Mouse (Mus musculus) heart, embryonic 14.5 days (tissue): ENCODE data around the gene Kxd1. TPM values are rescaled to one million over a fixed set of nuclear protein-coding genes. Genes with fewer than 3 reads are reported as not detected.
"Not testable (repeated sequence)": the region's sequence is repeated elsewhere in the genome, so short reads cannot be mapped to it uniquely, and the experiment has no call there.

Source experiments
- ATAC-seq: fragments of 200-750 bp; cut with Nextera tagmentation; 2 replicates; pipeline ENCODE4 v1.8.0; 2017; ENCODE audit warnings: low read depth, moderate TSS enrichment; ENCODE audit not compliant: insufficient number of reproducible peaks, insufficient read depth, low FRiP score
- H3K27ac ChIP-seq, 2 experiments: fragments of 200-500 bp in 1 of 2; fragments of 300-500 bp in 1 of 2; sonication (generic) in 1 of 2; replicated peaks in 1 of 2; 2 replicates each; pipeline ENCODE4 v1.5.1; 2012 to 2014; ENCODE audit warnings: low read depth in 2 of 2, low read length in 2 of 2, control low read depth in 1 of 2, mild to moderate bottlenecking in 1 of 2, mixed read lengths in 1 of 2; ENCODE audit not compliant: control insufficient read depth in 1 of 2, insufficient read depth in 1 of 2
- H3K27me3 ChIP-seq: fragments of 300-500 bp; sonication (generic); 2 replicates; pipeline ENCODE4 v1.6.1; 2014; ENCODE audit warnings: mild to moderate bottlenecking, low read length, control low read depth; ENCODE audit not compliant: control insufficient read depth, insufficient read depth
- H3K36me3 ChIP-seq: fragments of 300-500 bp; sonication (generic); 2 replicates; pipeline ENCODE4 v1.6.1; 2014; ENCODE audit warnings: mild to moderate bottlenecking, control low read depth, low read length, mixed read lengths; ENCODE audit not compliant: control insufficient read depth, insufficient read depth
- H3K4me1 ChIP-seq, 2 experiments: fragments of 200-500 bp in 1 of 2; fragments of 300-500 bp in 1 of 2; sonication (generic) in 1 of 2; 2 replicates each; pipeline ENCODE4 v1.6.1; 2012 to 2014; ENCODE audit warnings: low read length in 2 of 2, control low read depth in 1 of 2, mixed read lengths in 1 of 2; ENCODE audit not compliant: control insufficient read depth in 2 of 2, insufficient read depth in 2 of 2
- H3K4me2 ChIP-seq: fragments of 300-500 bp; sonication (generic); 2 replicates; pipeline ENCODE4 v1.6.1; 2014; ENCODE audit warnings: mild to moderate bottlenecking, low read length
- H3K4me3 ChIP-seq, 2 experiments: fragments of 200-500 bp in 1 of 2; fragments of 300-500 bp in 1 of 2; sonication (generic) in 1 of 2; 2 replicates each; pipeline ENCODE4 v1.5.1; 2012 to 2014; ENCODE audit warnings: low read length in 2 of 2, mild to moderate bottlenecking in 2 of 2, control low read depth in 1 of 2, low read depth in 1 of 2, moderate library complexity in 1 of 2; ENCODE audit not compliant: control insufficient read depth in 1 of 2, insufficient read depth in 1 of 2
- H3K9ac ChIP-seq: fragments of 300-500 bp; sonication (generic); 2 replicates; pipeline ENCODE4 v1.6.1; 2014; ENCODE audit warnings: mild to moderate bottlenecking, low read length
- H3K9me3 ChIP-seq: fragments of 300-500 bp; sonication (generic); 2 replicates; pipeline ENCODE4 v1.6.1; 2016; ENCODE audit warnings: low read length, control low read depth; ENCODE audit not compliant: control insufficient read depth
- WGBS: fragments of 180-500 bp; shearing (Covaris S2); extraction: QIAGEN DNeasy Blood & Tissue Kit; methylation state at CpG from one replicate; pipeline ENCODE4 v1.1.7; 2014; 5-methylcytosine and 5-hydroxymethylcytosine counted together
- polyA plus RNA-seq: library from polyadenylated mRNA; unstranded; fragments of >200 nt; fragmentation: Nextera tagmentation; extraction: Ambion mirVana; gene quantifications from 2 replicates; pipeline ENCODE4 v1.2.1, GENCODE M21; 2014

Gene Kxd1
- polyA plus RNA-seq, 1 experiment from 2014 or later: 85.7 TPM

DNA sequence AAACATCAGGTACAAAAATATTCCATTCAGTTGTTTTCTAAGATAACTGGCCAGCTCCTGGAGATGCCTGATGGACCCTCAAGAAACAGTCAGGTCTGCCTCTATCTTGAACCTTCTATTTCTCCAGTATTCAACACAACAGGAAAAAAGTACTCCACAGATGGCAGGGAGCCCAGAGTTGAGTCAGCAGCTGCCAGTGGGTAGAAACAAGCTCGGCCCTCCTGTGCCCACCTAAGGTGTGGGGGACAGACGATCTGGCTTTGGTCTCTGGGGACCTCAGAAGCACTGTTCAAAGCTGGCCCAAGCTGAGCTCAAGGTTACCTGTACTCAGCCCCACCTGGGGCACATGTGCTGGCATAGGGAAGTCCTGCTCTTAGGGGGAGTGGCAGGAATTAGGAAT is 14.3 kb downstream of the Kxd1 start:
- H3K4me1 ChIP-seq: peaks cover 7 to 27% of the 10 kb centered on the region in 2 experiments
- ATAC-seq: no peak
- no peak overlapping the region for H3K4me3 ChIP-seq
- H3K36me3 ChIP-seq: peaks cover 63% of the 10 kb centered on the region
- H3K27me3 ChIP-seq: no peaks in the 10 kb centered on the region
- H3K4me2 ChIP-seq: no peak overlapping the region
- no peaks in the 10 kb centered on the region for H3K9me3 ChIP-seq
- WGBS: 40% methylated on average over 2 of the region's 2 CpGs
- H3K9ac ChIP-seq: peak overlapping the region; percentile 16; the same call in 1 of the 2 replicates
- 0 out of 4 replicates have a peak overlapping the region, but pooled peaks of 1 of the 2 experiments have one; percentile 19 for H3K27ac ChIP-seq

DNA sequence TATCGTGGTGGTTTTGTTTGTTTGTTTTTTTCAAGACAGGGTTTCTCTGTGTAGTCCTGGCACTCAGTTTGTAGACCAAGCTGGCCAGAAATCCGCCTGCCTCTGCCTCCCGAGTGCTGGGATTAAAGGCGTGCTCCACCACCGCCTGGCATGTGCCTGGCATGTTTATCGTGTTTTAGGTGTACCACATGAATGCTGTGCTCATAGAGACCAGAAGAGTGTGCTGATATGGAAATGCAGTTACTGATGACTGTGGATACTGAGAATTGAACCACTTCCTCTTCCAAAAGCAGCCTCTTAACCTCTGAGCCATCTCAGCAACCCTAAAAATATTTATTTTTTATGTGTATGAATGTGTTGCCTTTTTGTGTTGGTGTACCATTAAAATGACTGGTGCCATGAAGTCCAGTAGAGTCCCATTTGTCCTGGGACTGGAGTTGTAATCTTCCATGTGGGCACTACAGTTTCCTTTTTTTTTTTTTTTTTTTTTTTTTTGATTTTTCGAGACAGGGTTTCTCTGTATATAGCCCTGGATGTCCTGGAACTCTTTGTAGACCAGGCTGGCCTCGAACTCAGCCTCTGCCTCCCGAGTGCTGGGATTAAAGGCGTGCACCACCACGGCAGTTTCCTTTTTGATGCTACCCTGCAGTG is 15.4 kb downstream of the Kxd1 start:
- H3K4me2 ChIP-seq: no peak overlapping the region
- no peak for ATAC-seq
- H3K27ac ChIP-seq: no peak overlapping the region
- H3K36me3 ChIP-seq: peaks cover 65% of the 10 kb centered on the region
- H3K27me3 ChIP-seq: no peaks in the 10 kb centered on the region
- H3K4me1 ChIP-seq: peaks cover 7 to 27% of the 10 kb centered on the region in 2 experiments
- H3K9ac ChIP-seq: no peak overlapping the region
- no peaks in the 10 kb centered on the region for H3K9me3 ChIP-seq
- 93% methylated on average over 11 of the region's 11 CpGs for WGBS
- no peak overlapping the region for H3K4me3 ChIP-seq

DNA sequence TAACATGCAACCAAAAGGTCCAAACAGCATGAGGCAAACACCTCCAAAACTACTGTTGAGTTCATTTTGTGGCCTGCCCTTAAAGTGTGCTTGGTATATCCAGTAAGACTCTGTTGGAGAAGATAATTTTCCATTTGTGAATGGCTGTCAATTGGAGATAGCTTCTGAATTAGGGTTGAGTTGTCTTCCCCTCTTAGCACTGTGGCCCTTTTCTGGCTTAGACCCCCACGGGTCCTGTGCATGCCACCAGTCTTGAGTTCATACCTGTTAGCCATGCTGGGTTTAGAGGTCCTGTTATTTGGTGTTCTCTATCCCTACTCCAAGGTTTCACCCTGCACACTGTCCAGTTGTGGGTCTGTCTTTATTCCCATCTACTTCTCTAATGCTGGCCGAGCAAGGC is 16.0 kb downstream of the Kxd1 start:
- Histone ChIP-seq H3K4me2 (peak overlapping the region; percentile 95; the same call in 1 of the 2 replicates), H3K4me1 (peaks cover 7 to 27% of the 10 kb centered on the region in 2 experiments), H3K9ac (no peak overlapping the region), H3K27ac (no peak overlapping the region), H3K27me3 (no peaks in the 10 kb centered on the region), H3K9me3 (no peaks in the 10 kb centered on the region), H3K4me3 (no peak overlapping the region), H3K36me3 (peaks cover 68% of the 10 kb centered on the region)
- no peak for ATAC-seq
- 96% methylated on average over 2 of the region's 2 CpGs for WGBS

GRCm38 (mm10) chr8:70511174-70511573 is 16.6 kb downstream of the Kxd1 start:
- not testable (repeated sequence) for H3K9me3 ChIP-seq, H3K27me3 ChIP-seq, H3K9ac ChIP-seq, ATAC-seq, H3K27ac ChIP-seq
- peaks cover 7 to 27% of the 10 kb centered on the region in 2 experiments for H3K4me1 ChIP-seq
- peak overlapping the region; percentile 91 to 99 for H3K4me3 ChIP-seq
- H3K4me2 ChIP-seq: peak overlapping the region; percentile 95
- H3K36me3 ChIP-seq: peaks cover 62% of the 10 kb centered on the region
- WGBS: 87% methylated on average over 6 of the region's 6 CpGs

GRCm38 (mm10) chr8:70510228-70510915 is 17.4 kb downstream of the Kxd1 start, which contains the start of gene Uba52:
Gene Uba52 (minus strand): TSS chr8:70510801.
- Histone ChIP-seq H3K4me3 (peak within 1 kb of the TSS; percentile 91 to 99), H3K4me1 (peaks cover 11 to 34% of the 10 kb centered on the region in 2 experiments), H3K9ac (peak within 1 kb of the TSS; percentile 99), H3K36me3 (peaks cover 56% of the 10 kb centered on the region), H3K4me2 (peak within 1 kb of the TSS; percentile 95), H3K9me3 (no peaks in the 10 kb centered on the region), H3K27me3 (no peaks in the 10 kb centered on the region), H3K27ac (peak within 1 kb of the TSS; percentile 95)
- ATAC-seq: peak; percentile 80
- under 1% methylated on average over 72 of the region's 74 CpGs for WGBS

DNA sequence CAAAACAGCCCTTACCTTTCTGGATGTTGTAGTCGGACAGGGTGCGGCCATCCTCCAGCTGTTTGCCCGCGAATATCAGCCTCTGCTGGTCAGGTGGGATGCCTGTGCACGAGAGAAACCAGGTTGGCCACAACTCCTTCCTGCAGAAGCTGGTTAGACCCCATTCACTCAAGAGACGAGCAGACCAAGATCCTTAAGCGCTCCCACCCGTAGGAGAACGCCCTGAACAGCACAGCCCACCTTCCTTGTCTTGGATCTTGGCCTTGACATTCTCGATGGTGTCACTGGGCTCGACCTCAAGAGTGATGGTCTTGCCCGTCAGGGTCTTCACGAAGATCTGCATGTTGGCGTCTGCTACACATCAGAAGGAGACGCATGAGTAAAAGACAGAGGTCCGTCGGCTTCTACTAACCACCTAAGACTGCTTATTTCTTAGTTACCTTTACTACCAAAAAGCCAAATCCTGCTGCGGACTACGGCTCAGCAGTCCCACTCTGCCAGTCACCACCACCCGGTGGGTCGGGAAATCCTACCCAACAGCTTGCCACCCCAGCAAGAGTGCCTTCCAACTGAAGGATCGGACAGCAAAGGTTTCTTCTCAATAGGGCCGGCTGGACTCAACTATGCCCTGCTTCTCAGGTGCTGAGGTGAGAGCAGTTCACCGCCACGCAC is 18.3 kb downstream of the Kxd1 start:
- 7% methylated on average over 25 of the region's 25 CpGs for WGBS
- Histone ChIP-seq H3K27ac (peak overlapping the region; percentile 70 to 95), H3K27me3 (no peaks in the 10 kb centered on the region), H3K4me3 (peak overlapping the region; percentile 91 to 99), H3K9me3 (no peaks in the 10 kb centered on the region), H3K4me2 (peak overlapping the region; percentile 95), H3K36me3 (peaks cover 51% of the 10 kb centered on the region), H3K9ac (peak overlapping the region; percentile 99), H3K4me1 (peaks cover 11 to 40% of the 10 kb centered on the region in 2 experiments)
- ATAC-seq: no peak

GRCm38 (mm10) chr8:70507027-70507393 is 20.7 kb downstream of the Kxd1 start:
- peaks cover 40% of the 10 kb centered on the region for H3K36me3 ChIP-seq
- WGBS: 60% methylated on average over 5 of the region's 5 CpGs
- H3K4me3 ChIP-seq: peak overlapping the region in 1 of 2 experiments; percentile 76; a peak in 1 of 4 replicates
- peak overlapping the region in 1 of 2 experiments; percentile 14; a peak in 1 of 4 replicates for H3K27ac ChIP-seq
- H3K9me3 ChIP-seq: no peaks in the 10 kb centered on the region
- H3K27me3 ChIP-seq: peaks cover 16% of the 10 kb centered on the region
- no peak for ATAC-seq
- no peak overlapping the region; the same call in 1 of the 2 replicates for H3K9ac ChIP-seq
- H3K4me2 ChIP-seq: 0 out of 2 replicates have a peak overlapping the region, but pooled peaks have one; percentile 27
- peaks cover 23 to 43% of the 10 kb centered on the region in 2 experiments for H3K4me1 ChIP-seq
